Mouse (Mus musculus): ENCODE results near the gene S100a4. TPM values are rescaled to one million over a fixed set of nuclear protein-coding genes. Genes with fewer than 3 reads are reported as not detected.

S100a4 gene
- polyA plus RNA-seq, 1 experiment, result 1.8 TPM

- WGBS, result 94% methylated on average over 2 of the region's 2 CpGs
- TF ChIP-seq CTCF (IDR thresholded peaks at IDR 0.05; ENCODE audit: extremely low read depth, insufficient read length, insufficient replicate concordance, low read depth, low read length) (no peak), POLR2A (IDR thresholded peaks at IDR 0.05; ENCODE audit: low read depth, low read length) (no peak)
- no peak overlapping the region for H3K27ac ChIP-seq (ENCODE audit: insufficient read depth, low read depth, low read length)
These were observed 2.2 kb downstream of the S100a4 start for GRCm38 (mm10) chr3:90605736-90606135.

GRCm38 (mm10) chr3:90606185-90606584, 2.6 kb downstream of the S100a4 start:
- Histone ChIP-seq H3K4me1 (ENCODE audit: control insufficient read depth, insufficient read depth, insufficient read length, low read length) (peaks cover 6% of the 10 kb centered on the region; the same call in 1 of the 2 replicates), H3K36me3 (ENCODE audit: control insufficient read depth, insufficient read depth, low read length) (no peaks in the 10 kb centered on the region), H3K27ac (ENCODE audit: insufficient read depth, low read depth, low read length) (no peak overlapping the region), H3K4me3 (ENCODE audit: low read depth, low read length) (no peak overlapping the region), H3K27me3 (ENCODE audit: control insufficient read depth, insufficient read depth, low read length) (no peaks in the 10 kb centered on the region)
- 89% methylated on average over 6 of the region's 6 CpGs for WGBS
- TF ChIP-seq POLR2A (IDR thresholded peaks at IDR 0.05; ENCODE audit: low read depth, low read length) (no peak), CTCF (IDR thresholded peaks at IDR 0.05; ENCODE audit: extremely low read depth, insufficient read length, insufficient replicate concordance, low read depth, low read length) (no peak)

More at GRCm38 (mm10) chr3:90605736-90606135, 2.2 kb downstream of the S100a4 start:
- H3K4me3 ChIP-seq (ENCODE audit: low read depth, low read length), result no peak overlapping the region
- H3K4me1 ChIP-seq (ENCODE audit: control insufficient read depth, insufficient read depth, insufficient read length, low read length), result peaks cover 6% of the 10 kb centered on the region; the same call in 1 of the 2 replicates
- no peaks in the 10 kb centered on the region for H3K36me3 ChIP-seq (ENCODE audit: control insufficient read depth, insufficient read depth, low read length)
- H3K27me3 ChIP-seq (ENCODE audit: control insufficient read depth, insufficient read depth, low read length), result no peaks in the 10 kb centered on the region

GRCm38 (mm10) chr3:90607361-90607760, 3.8 kb downstream of the S100a4 start:
- Histone ChIP-seq H3K27ac (ENCODE audit: insufficient read depth, low read depth, low read length) (no peak overlapping the region), H3K4me3 (ENCODE audit: low read depth, low read length) (no peak overlapping the region), H3K27me3 (ENCODE audit: control insufficient read depth, insufficient read depth, low read length) (no peaks in the 10 kb centered on the region), H3K4me1 (ENCODE audit: control insufficient read depth, insufficient read depth, insufficient read length, low read length) (peaks cover 6% of the 10 kb centered on the region), H3K36me3 (ENCODE audit: control insufficient read depth, insufficient read depth, low read length) (no peaks in the 10 kb centered on the region)
- TF ChIP-seq CTCF (IDR thresholded peaks at IDR 0.05; ENCODE audit: extremely low read depth, insufficient read length, insufficient replicate concordance, low read depth, low read length) (no peak), POLR2A (IDR thresholded peaks at IDR 0.05; ENCODE audit: low read depth, low read length) (no peak)
- 91% methylated on average over 3 of the region's 3 CpGs for WGBS

DNA sequence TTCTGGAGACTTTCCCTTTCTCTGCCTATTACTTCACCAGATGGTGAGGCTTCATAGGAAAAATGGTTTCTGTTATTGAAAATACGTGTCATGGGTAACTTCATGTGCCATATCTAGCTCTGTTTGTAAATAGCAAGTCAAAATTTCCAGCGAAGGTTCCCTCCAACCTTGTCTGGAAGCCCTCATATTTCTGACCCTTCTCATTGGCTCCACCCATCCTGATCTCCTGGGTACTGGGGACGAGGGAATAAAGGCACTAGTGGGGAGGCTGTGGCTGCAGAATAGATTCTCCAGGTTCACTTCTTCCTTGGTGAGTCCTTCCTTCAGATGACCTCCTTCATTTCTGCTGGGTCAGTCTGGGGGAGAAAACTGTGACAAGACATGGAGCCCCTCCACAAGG, 4.7 kb downstream of the S100a4 start, which contains the start of gene S100a5:
Gene S100a5 (plus strand): TSS at position 301 of the 400 bp plus-strand sequence.
- Histone ChIP-seq H3K27me3 (ENCODE audit: control insufficient read depth, insufficient read depth, low read length) (no peaks in the 10 kb centered on the region), H3K27ac (ENCODE audit: insufficient read depth, low read depth, low read length) (no peak within 1 kb of the TSS), H3K4me1 (ENCODE audit: control insufficient read depth, insufficient read depth, insufficient read length, low read length) (peaks cover 11% of the 10 kb centered on the region), H3K4me3 (ENCODE audit: low read depth, low read length) (no peak within 1 kb of the TSS), H3K36me3 (ENCODE audit: control insufficient read depth, insufficient read depth, low read length) (no peaks in the 10 kb centered on the region)
- 77% methylated on average over 3 of the region's 3 CpGs for WGBS
- TF ChIP-seq POLR2A (IDR thresholded peaks at IDR 0.05; ENCODE audit: low read depth, low read length) (no peak), CTCF (IDR thresholded peaks at IDR 0.05; ENCODE audit: extremely low read depth, insufficient read length, insufficient replicate concordance, low read depth, low read length) (no peak)

DNA sequence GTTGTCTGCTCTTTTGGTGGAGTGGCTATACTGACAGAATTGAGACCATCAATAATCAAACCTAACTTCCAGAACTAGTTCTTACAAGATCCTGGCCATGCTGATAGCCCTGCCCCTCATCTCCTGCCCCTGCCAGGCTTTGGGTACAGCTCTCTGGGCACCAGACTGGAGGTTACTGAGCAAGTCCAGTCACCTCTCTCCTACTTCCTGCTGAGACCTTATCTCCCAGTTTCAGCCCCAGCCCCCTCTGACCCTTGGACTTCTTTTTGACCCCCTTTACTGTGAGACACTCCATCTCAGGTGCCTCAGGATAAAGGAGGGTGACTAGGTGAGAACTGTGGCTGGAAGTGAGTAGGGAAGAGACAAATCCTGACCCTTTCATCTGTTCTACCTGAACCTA, 5.5 kb downstream of the S100a4 start:
- Histone ChIP-seq H3K27ac (ENCODE audit: insufficient read depth, low read depth, low read length) (no peak overlapping the region), H3K4me1 (ENCODE audit: control insufficient read depth, insufficient read depth, insufficient read length, low read length) (peaks cover 18% of the 10 kb centered on the region), H3K27me3 (ENCODE audit: control insufficient read depth, insufficient read depth, low read length) (no peaks in the 10 kb centered on the region), H3K4me3 (ENCODE audit: low read depth, low read length) (no peak overlapping the region), H3K36me3 (ENCODE audit: control insufficient read depth, insufficient read depth, low read length) (no peaks in the 10 kb centered on the region)
- TF ChIP-seq POLR2A (IDR thresholded peaks at IDR 0.05; ENCODE audit: low read depth, low read length) (no peak), CTCF (IDR thresholded peaks at IDR 0.05; ENCODE audit: extremely low read depth, insufficient read length, insufficient replicate concordance, low read depth, low read length) (no peak)

- H3K27me3 ChIP-seq (ENCODE audit: control insufficient read depth, insufficient read depth, low read length), result no peaks in the 10 kb centered on the region
- no peaks in the 10 kb centered on the region for H3K36me3 ChIP-seq (ENCODE audit: control insufficient read depth, insufficient read depth, low read length)
- H3K4me1 ChIP-seq (ENCODE audit: control insufficient read depth, insufficient read depth, insufficient read length, low read length), result peaks cover 25% of the 10 kb centered on the region
- H3K27ac ChIP-seq (ENCODE audit: insufficient read depth, low read depth, low read length), result no peak overlapping the region
- TF ChIP-seq POLR2A (IDR thresholded peaks at IDR 0.05; ENCODE audit: low read depth, low read length) (no peak), CTCF (IDR thresholded peaks at IDR 0.05; ENCODE audit: extremely low read depth, insufficient read length, insufficient replicate concordance, low read depth, low read length) (no peak)
- H3K4me3 ChIP-seq (ENCODE audit: low read depth, low read length), result no peak overlapping the region
- WGBS, result 92% methylated on average over 3 of the region's 3 CpGs
These were observed 7.9 kb downstream of the S100a4 start for GRCm38 (mm10) chr3:90611494-90611893.

DNA sequence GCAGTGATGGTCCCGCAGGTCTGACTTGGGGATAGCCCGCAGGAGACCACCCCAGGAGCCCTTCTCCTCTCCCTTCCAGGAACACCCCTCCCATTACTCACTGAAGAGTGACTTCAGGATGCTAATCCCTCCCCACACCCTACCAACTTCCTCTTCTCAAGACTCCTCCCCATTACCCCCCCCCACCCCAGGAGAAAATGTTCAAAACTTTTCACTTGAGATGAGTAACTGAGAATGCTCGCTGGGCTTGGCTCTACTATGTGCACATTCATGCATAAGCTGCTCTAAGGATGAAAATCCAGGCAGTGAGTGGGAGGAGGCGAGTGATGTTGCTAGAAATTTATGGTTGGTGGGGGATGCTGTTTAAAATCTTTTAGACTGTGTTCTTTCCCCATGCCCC, 8.5 kb downstream of the S100a4 start:
- 72% methylated on average over 4 of the region's 4 CpGs for WGBS

More for the DNA sequence above, 8.5 kb downstream of the S100a4 start:
- peaks cover 25% of the 10 kb centered on the region for H3K4me1 ChIP-seq (ENCODE audit: control insufficient read depth, insufficient read depth, insufficient read length, low read length)
- H3K27me3 ChIP-seq (ENCODE audit: control insufficient read depth, insufficient read depth, low read length), result no peaks in the 10 kb centered on the region
- no peak overlapping the region for H3K27ac ChIP-seq (ENCODE audit: insufficient read depth, low read depth, low read length)
- TF ChIP-seq CTCF (IDR thresholded peaks at IDR 0.05; ENCODE audit: extremely low read depth, insufficient read length, insufficient replicate concordance, low read depth, low read length) (no peak), POLR2A (IDR thresholded peaks at IDR 0.05; ENCODE audit: low read depth, low read length) (no peak)
- H3K36me3 ChIP-seq (ENCODE audit: control insufficient read depth, insufficient read depth, low read length), result no peaks in the 10 kb centered on the region
- no peak overlapping the region for H3K4me3 ChIP-seq (ENCODE audit: low read depth, low read length)

Measured in small intestine, adult 2 months (tissue).